Mouse (Mus musculus): ENCODE measurements around the gene Vps18. TPM values are rescaled to one million over a fixed set of nuclear protein-coding genes. Genes with fewer than 3 reads are reported as not detected.

The Vps18 gene
- total and polyA plus RNA-seq, 2 experiments from 2014 or later, result 21.4 to 36.9 TPM

- Histone ChIP-seq H3K9me3 (ENCODE audit: low read length) (no peaks in the 10 kb centered on the region), H3K4me2 (ENCODE audit: low read depth, low read length, poor library complexity, severe bottlenecking) (peak overlapping the region; percentile 72), H3K4me1 (ENCODE audit: insufficient read depth, low read length) (peaks cover 19% of the 10 kb centered on the region), H3K9ac (replicated peaks; ENCODE audit: low read length, poor library complexity, severe bottlenecking) (0 out of 2 replicates have a peak overlapping the region, but pooled peaks have one; percentile 8), H3K27ac (ENCODE audit: low read depth, low read length) (no peak overlapping the region), H3K36me3 (ENCODE audit: insufficient read depth, low read length) (no peaks in the 10 kb centered on the region), H3K27me3 (ENCODE audit: insufficient read depth, low read length) (peaks cover 59% of the 10 kb centered on the region), H3K4me3 (ENCODE audit: low read depth, low read length) (peak overlapping the region; percentile 36)
- DNase-seq (ENCODE audit: low spot score) (no peak), ATAC-seq (ENCODE audit: low FRiP score) (peak; percentile 38; the same call in 1 of the 2 replicates)
- TF ChIP-seq CTCF (IDR thresholded peaks at IDR 0.05), result no peak
- 2% methylated on average over 48 of the region's 48 CpGs for WGBS
Measured at GRCm38 (mm10) chr2:119321771-119322586, 33.4 kb downstream of the Vps18 start.

- peak overlapping the region; percentile 36 for H3K4me3 ChIP-seq (ENCODE audit: low read depth, low read length)
- WGBS, result 5% methylated on average over 39 of the region's 39 CpGs
- no peaks in the 10 kb centered on the region for H3K36me3 ChIP-seq (ENCODE audit: insufficient read depth, low read length)
- TF ChIP-seq CTCF (IDR thresholded peaks at IDR 0.05), result no peak
- peak overlapping the region; percentile 72 for H3K4me2 ChIP-seq (ENCODE audit: low read depth, low read length, poor library complexity, severe bottlenecking)
- peaks cover 19% of the 10 kb centered on the region for H3K4me1 ChIP-seq (ENCODE audit: insufficient read depth, low read length)
- peaks cover 62% of the 10 kb centered on the region for H3K27me3 ChIP-seq (ENCODE audit: insufficient read depth, low read length)
- no peak; the same call in 1 of the 2 replicates for ATAC-seq (ENCODE audit: low FRiP score)
- H3K9ac ChIP-seq (replicated peaks; ENCODE audit: low read length, poor library complexity, severe bottlenecking), result no peak overlapping the region
- H3K9me3 ChIP-seq (ENCODE audit: low read length), result no peaks in the 10 kb centered on the region
- H3K27ac ChIP-seq (ENCODE audit: low read depth, low read length), result no peak overlapping the region
- peak; percentile 81 for DNase-seq (ENCODE audit: low spot score)
Measured at GRCm38 (mm10) chr2:119322587-119323300, 34.2 kb downstream of the Vps18 start.

- no peak for TF ChIP-seq CTCF (IDR thresholded peaks at IDR 0.05)
- H3K4me3 ChIP-seq (ENCODE audit: low read depth, low read length), result no peak overlapping the region
- H3K36me3 ChIP-seq (ENCODE audit: insufficient read depth, low read length), result no peaks in the 10 kb centered on the region
- WGBS, result 6% methylated on average over 32 of the region's 32 CpGs
- no peak overlapping the region for H3K27ac ChIP-seq (ENCODE audit: low read depth, low read length)
- ATAC-seq (ENCODE audit: low FRiP score) (no peak), DNase-seq (ENCODE audit: low spot score) (no peak)
- H3K9ac ChIP-seq (replicated peaks; ENCODE audit: low read length, poor library complexity, severe bottlenecking), result no peak overlapping the region
- peak overlapping the region; percentile 99 for H3K4me2 ChIP-seq (ENCODE audit: low read depth, low read length, poor library complexity, severe bottlenecking)
- peaks cover 68% of the 10 kb centered on the region for H3K27me3 ChIP-seq (ENCODE audit: insufficient read depth, low read length)
- H3K4me1 ChIP-seq (ENCODE audit: insufficient read depth, low read length), result peaks cover 19% of the 10 kb centered on the region
- no peaks in the 10 kb centered on the region for H3K9me3 ChIP-seq (ENCODE audit: low read length)
Measured at GRCm38 (mm10) chr2:119323866-119324575, 35.5 kb downstream of the Vps18 start.

GRCm38 (mm10) chr2:119324576-119325318 is 36.2 kb downstream of the Vps18 start:
- DNase-seq (ENCODE audit: low spot score) (no peak), ATAC-seq (ENCODE audit: low FRiP score) (no peak)
- Histone ChIP-seq H3K36me3 (ENCODE audit: insufficient read depth, low read length) (no peaks in the 10 kb centered on the region), H3K4me1 (ENCODE audit: insufficient read depth, low read length) (peaks cover 19% of the 10 kb centered on the region), H3K9me3 (ENCODE audit: low read length) (no peaks in the 10 kb centered on the region), H3K4me3 (ENCODE audit: low read depth, low read length) (peak overlapping the region; percentile 44), H3K27me3 (ENCODE audit: insufficient read depth, low read length) (peaks cover 73% of the 10 kb centered on the region), H3K4me2 (ENCODE audit: low read depth, low read length, poor library complexity, severe bottlenecking) (peak overlapping the region; percentile 99), H3K9ac (replicated peaks; ENCODE audit: low read length, poor library complexity, severe bottlenecking) (0 out of 2 replicates have a peak overlapping the region, but pooled peaks have one; percentile 54), H3K27ac (ENCODE audit: low read depth, low read length) (no peak overlapping the region)
- no peak for TF ChIP-seq CTCF (IDR thresholded peaks at IDR 0.05)
- under 1% methylated on average over 32 of the region's 32 CpGs for WGBS

GRCm38 (mm10) chr2:119325568-119326143 is 37.1 kb downstream of the Vps18 start, which contains the start of gene Dll4:
TSS of gene Dll4 (plus strand) at chr2:119325784.
- peaks cover 19% of the 10 kb centered on the region for H3K4me1 ChIP-seq (ENCODE audit: insufficient read depth, low read length)
- WGBS, result under 1% methylated on average over 32 of the region's 33 CpGs
- H3K27me3 ChIP-seq (ENCODE audit: insufficient read depth, low read length), result peaks cover 73% of the 10 kb centered on the region
- peak within 1 kb of the TSS; percentile 99 for H3K4me2 ChIP-seq (ENCODE audit: low read depth, low read length, poor library complexity, severe bottlenecking)
- peak within 1 kb of the TSS; percentile 54 for H3K9ac ChIP-seq (replicated peaks; ENCODE audit: low read length, poor library complexity, severe bottlenecking)
- peaks cover 2% of the 10 kb centered on the region; the same call in 1 of the 2 replicates for H3K36me3 ChIP-seq (ENCODE audit: insufficient read depth, low read length)
- no peak within 1 kb of the TSS for H3K27ac ChIP-seq (ENCODE audit: low read depth, low read length)
- peak within 1 kb of the TSS; percentile 44 for H3K4me3 ChIP-seq (ENCODE audit: low read depth, low read length)
- no peak; the same call in 1 of the 2 replicates for TF ChIP-seq CTCF (IDR thresholded peaks at IDR 0.05)
- peak; percentile 27 for DNase-seq (ENCODE audit: low spot score)
- ATAC-seq (ENCODE audit: low FRiP score), result no peak
- H3K9me3 ChIP-seq (ENCODE audit: low read length), result no peaks in the 10 kb centered on the region
